Mouse (Mus musculus) small intestine, adult 2 months (tissue): ENCODE results near the gene Rps27.

Experiments
- CTCF ChIP-seq: fragments of 200-500 bp; IDR thresholded peaks from 2 replicates; pipeline ENCODE4 v1.5.1; 2012; ENCODE audit warnings: low read depth, mild to moderate bottlenecking, control low read depth, inconsistent platforms, low read length, moderate library complexity, mixed read lengths; ENCODE audit not compliant: insufficient replicate concordance, insufficient read length; ENCODE audit errors: extremely low read depth
- POLR2A ChIP-seq: fragments of 200-500 bp; IDR thresholded peaks from 2 replicates; pipeline ENCODE4 v1.6.1; 2012; ENCODE audit warnings: low read depth, mild to moderate bottlenecking, control low read depth, inconsistent platforms, low read length, moderate library complexity

- TF ChIP-seq POLR2A (no peak), CTCF (no peak)
These were observed 4.8 kb downstream of the Rps27 start for GRCm38 (mm10) chr3:90208662-90209061.
